Mouse (Mus musculus) ovary, postnatal 10 days (tissue): ENCODE results near the gene Neurod1.

ENCODE experiments used
- DNase-seq: peaks from one replicate; pipeline ENCODE4 v3.0.0; 2022; ENCODE audit warnings: low spot score

Gene Neurod1

DNA sequence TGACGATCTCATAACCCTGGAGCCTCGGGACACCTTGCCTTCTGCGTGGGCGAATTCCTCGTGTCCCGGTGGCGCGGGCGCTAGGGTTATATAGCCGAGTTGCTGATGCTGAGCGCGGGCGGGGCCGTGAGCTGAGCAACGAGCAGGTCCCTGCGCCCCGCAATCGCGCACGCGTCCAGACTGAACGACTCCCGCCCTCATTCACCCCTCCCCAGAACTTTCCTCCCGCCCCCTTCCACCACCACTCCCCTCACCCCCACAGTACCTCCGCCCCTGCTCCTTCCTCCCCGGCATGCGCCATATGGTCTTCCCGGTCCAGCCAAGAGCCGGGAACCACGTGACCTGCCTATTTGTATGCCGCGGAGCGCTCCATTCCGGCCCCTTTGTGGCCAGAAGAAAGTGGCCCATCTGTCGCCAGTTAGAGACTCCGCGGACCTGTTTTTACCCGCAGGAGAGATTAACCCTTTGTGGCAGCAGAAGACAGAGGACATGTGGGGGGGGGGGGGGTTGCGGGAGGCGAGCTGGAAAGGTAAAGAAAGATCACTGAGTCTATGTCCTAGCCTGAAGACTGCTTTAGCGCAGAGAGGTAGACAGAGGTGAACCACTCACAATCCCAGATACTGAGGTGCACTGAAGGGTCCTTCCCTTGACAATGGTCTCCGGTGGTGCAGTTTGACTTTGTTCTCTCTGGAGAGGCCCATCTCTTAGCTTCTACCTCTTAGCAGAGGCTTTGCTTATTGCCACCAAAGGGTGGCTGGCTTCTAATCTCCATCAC, at the start of gene Neurod1, which contains the start of gene Cerkl:
Neurod1 (minus strand) TSS at position 177 of the 775 bp plus-strand sequence.
Cerkl (minus strand) TSS at position 211 of the 775 bp plus-strand sequence.
- DNase-seq: no peak

DNA sequence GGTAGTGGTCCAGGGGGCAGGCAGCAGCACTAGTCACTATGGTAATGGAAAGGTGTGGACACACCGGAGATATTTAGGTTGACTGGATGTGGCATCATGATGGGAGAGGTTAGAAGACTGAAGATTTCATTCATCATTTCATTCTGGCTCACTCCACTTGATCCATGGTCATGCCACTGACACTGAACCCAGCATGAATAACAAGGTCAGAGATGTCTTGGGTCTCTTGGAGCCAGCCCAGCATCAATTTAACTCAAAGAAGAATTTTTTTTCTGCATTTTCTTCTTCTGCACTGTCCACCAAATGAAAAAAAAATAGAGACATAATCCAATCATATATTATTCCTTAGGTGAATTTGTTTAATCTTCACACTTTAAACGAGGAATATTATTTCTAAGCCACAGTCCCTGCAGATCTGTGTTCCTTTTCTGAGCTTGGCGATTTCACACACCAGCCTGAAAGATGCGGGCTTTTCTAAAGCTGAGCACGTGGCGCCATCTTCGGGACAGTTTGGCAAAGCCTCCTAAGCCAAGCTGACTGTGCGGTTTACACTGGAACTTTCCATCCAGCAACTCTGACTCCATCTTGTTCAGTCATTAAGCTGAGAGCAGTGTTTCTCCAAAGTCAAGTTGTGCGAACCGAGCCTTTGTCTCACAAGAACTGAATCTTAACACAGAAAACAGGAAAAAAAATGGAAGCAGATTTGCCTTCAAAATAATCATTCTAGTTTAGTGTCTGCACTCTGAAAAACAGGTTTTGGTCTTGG, 42.6 kb upstream of the Neurod1 start:
- DNase-seq: peak; percentile 27

GRCm38 (mm10) chr2:79485127-79485526, 28.6 kb upstream of the Neurod1 start:
- DNase-seq: no peak

DNA sequence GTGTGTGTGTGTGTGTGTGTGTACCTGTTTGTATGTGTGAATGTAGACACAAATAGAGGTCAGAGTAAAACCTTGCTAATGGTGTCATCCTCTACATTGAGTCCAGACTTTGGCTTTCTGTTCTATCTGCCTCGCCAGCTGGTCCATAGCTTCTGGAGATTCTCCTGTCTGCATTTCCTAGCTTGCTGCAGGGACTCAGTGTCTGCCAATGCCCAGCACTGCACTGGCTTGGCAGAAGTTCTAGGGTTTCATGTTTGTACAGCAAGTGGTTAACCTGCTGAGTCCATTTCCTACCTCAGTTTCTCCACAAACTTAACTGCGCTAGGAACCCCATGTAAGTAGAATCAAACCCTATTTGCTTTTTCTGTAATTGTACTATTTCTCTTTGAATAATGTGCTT, 26.0 kb upstream of the Neurod1 start:
- DNase-seq: no peak

DNA sequence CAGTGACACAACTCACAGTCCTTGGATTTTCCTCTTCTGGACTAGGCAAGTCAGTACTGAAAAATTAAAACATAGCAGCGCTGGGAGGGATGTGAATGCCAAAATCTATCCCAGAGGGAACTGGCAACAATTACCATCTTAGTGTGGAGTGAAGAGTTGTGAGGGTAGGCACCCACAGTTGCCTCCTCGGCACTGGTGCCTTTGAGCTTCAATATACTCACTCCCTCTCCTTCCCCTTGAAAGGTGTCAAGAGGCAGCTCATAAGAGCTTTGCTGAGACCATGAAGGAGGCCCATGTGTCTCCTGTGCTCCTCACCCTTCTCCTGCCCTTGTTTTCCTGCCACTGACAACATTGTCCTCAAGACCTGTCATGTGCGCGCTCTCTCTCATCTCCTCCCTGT, 5.9 kb upstream of the Neurod1 start:
- no peak for DNase-seq

GRCm38 (mm10) chr2:79461861-79462260, 5.3 kb upstream of the Neurod1 start:
- no peak for DNase-seq

GRCm38 (mm10) chr2:79460586-79460985, 4.0 kb upstream of the Neurod1 start:
- no peak for DNase-seq

DNA sequence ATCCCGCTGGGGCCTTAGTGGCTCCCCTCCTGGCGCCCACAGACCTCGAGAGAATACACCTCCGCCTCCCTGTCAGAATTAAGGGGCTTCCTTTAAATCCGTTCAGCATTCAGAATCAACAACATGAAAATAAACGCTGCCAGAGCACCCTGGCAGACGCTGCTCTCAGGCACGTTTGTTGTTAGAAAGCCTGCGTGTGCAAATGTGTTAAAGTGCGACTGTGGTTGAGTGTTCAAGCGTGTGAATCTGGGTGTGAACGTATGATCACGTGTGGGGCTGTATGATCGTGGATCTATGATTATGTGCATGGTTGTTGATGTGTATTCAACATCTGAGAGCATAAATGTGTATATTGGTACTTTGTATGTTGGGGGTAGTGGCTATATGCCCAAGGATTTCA, 3.6 kb upstream of the Neurod1 start:
- DNase-seq: no peak

- DNase-seq: no peak
These were observed 2.8 kb upstream of the Neurod1 start for GRCm38 (mm10) chr2:79459061-79460045.

GRCm38 (mm10) chr2:79457932-79458331, 1.4 kb upstream of the Neurod1 start:
- DNase-seq: no peak

GRCm38 (mm10) chr2:79457434-79457833, 883 bp upstream of the Neurod1 start:
- no peak for DNase-seq

DNA sequence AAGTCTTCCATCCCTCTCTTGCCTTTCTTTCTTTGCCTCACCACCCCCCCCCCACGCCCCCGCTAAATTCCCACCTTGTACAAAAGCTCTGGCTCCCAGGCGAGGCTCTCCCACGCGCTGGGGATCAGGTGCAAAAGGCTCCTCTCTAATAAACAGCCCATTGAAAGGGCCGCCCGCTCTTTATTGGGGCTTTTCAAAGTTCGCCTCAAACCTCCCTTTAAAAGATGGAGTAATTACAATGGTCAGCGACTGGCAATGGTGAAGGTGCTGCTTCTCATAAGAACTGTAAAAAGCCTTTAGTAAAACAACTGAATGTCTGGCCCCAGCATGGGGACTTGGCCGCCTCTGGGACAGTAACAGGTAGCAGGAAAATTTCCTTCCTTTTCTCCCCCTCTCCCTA, 905 bp downstream of the Neurod1 start:
- DNase-seq: no peak

DNA sequence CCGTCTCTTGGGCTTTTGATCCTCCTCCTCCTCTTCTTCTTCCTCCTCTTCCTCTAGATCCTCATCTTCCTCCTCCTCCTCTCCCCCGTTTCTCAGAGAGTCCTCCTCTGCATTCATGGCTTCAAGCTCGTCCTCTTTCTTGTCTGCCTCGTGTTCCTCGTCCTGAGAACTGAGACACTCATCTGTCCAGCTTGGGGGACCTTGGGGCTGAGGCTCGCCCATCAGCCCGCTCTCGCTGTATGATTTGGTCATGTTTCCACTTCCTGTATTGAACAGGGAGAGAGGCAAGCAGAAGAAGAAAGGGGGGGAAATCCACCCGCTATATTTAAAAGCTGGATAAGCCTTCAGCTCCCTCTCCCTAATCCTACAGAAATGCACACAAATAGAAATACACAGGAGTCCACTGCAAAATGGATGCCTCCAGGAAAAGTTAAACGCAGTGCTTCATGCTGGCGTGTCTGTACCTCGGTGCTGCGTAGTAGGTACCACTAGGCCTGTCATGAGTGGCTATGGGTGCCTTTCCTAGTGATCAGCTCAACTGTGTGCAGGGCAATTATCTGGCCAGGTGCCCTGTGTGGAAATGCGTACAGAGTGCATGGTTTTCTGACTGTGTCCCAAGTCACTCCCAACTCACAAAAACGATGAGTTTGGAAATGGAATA, 1.6 kb downstream of the Neurod1 start:
- DNase-seq: no peak

DNA sequence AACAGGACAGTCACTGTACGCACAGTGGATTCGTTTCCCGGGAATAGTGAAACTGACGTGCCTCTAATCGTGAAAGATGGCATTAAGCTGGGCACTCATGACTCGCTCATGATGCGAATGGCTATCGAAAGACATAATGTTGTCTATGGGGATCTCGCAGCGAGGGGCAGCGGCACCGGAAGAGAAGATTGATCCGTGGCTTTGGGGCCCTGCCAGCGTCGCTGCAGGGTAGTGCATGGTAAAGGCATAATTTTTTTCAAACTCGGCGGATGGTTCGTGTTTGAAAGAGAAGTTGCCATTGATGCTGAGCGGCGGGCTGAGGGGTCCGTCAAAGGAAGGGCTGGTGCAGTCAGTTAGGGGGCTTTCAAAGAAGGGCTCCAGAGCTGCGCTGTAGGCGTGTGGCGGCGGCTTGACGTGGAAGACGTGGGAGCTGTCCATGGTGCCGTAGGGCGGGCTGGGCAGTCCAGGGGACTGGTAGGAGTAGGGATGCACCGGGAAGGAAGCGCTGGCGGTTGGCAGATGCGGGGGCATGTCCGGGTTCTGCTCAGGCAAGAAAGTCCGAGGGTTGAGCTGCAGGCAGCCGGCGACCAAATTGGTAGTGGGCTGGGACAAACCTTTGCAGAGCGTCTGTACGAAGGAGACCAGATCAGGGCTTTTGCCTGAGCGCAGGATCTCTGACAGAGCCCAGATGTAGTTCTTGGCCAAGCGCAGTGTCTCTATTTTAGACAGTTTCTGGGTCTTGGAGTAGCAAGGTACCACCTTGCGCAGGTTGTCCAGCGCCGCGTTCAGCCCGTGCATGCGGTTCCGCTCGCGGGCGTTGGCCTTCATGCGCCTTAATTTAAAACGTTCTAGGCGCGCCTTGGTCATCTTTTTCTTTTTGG, 2.4 kb downstream of the Neurod1 start:
- DNase-seq: peak; percentile 62

DNA sequence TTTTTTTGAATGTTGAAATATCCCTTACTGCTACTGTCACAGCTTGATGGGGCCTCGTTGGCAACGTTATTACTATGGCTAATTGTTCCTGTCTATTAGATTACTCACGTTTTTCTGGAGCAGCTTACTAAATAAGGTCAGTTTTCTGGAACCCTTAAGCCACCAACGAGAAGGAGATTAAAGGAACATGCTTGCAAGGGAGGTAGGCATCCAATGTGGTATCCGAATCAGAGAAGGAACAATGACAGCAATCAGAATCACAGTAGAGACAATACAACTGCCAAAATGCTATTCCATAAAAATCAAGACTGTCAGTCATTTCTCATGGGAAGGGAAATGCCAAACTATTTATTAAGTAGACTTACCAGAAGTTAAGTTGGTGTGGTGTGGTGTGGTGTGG, 5.1 kb downstream of the Neurod1 start:
- DNase-seq: no peak

GRCm38 (mm10) chr2:79450684-79451394, 5.7 kb downstream of the Neurod1 start:
- DNase-seq: no peak

DNA sequence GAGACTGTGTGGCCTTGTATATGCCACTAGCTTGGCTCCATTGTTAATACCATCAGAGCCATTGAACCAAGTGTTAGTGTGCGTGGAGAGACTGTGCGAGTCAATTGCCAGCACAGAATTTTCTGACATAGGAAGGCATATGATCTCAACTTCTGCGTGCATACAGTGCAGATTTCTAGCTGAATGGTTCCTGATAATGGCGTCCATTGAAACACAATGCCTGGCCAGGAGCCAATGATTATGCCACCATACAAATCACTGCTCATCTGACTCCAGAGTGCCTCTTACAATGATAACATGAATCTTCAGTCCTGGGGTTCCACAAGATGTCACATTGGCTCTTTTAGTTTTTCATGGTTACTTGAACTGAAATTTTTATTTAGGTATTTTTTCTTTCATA, 7.2 kb downstream of the Neurod1 start:
- no peak for DNase-seq

- no peak for DNase-seq
These were observed 9.4 kb downstream of the Neurod1 start for GRCm38 (mm10) chr2:79447198-79447597.

DNA sequence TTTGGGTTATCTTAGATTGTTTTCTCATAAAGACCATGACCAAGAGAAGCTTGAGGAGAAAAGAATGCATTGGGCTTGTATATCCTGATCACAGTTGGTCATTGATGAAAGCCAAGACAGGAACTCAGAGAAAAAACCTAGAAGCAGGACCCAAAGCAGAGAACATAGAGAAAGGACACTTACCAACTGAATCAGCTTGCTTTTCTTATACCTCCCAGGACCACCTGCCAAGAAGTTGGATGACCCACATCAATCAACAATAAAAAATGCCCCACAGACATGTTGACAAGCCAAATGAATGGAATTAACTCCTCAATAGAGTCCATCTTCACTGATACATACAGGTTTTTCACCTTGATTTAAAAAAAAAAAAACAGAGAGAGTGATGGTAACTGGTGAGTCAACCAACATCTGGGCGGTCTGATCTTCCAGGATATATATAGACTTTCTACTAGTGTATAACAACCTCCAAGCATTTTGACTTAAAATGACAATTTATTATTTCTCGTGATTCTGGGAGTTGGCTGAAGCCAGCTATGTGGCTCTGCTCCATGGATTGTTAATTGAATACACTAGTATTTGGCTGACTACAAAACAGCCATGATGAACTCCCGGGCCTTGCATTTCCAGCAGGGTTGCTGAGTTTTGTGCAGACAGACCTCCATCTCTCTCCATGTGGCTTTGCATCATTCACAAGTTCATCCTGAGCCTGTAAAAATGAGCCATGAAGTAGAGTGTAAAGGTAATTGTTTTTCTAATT, 12.5 kb downstream of the Neurod1 start:
- no peak for DNase-seq
